Mouse (Mus musculus) hindbrain, embryonic 16.5 days (tissue): ENCODE measurements at regions not wholly inside any gene's neighbourhood (a gene's known extent, or its start where the extent isn't known, plus 50 kb on each side); places are given as distances from the start of the nearest gene placed in this dataset.
A peak's percentile ranks its signal among the peaks of the same experiment; 100 is the strongest.

Experiments used
- ATAC-seq: fragments of 200-750 bp; cut with Nextera tagmentation; 2 replicates; pipeline ENCODE4 v1.8.0; 2017; ENCODE audit warnings: moderate TSS enrichment, moderate library complexity
- H3K27ac ChIP-seq: fragments of 300-500 bp; sonication (generic); 2 replicates; pipeline ENCODE4 v1.5.1; 2014; ENCODE audit warnings: low read depth, mild to moderate bottlenecking, control low read depth, low read length, moderate library complexity
- H3K27me3 ChIP-seq: fragments of 300-500 bp; sonication (generic); replicated peaks from 2 replicates; pipeline ENCODE4 v1.6.1; 2014; ENCODE audit warnings: low read length; ENCODE audit not compliant: control insufficient read depth, insufficient read depth
- H3K36me3 ChIP-seq: fragments of 300-500 bp; sonication (generic); 2 replicates; pipeline ENCODE4 v1.6.1; 2014; ENCODE audit warnings: mild to moderate bottlenecking, low read length, moderate library complexity, mixed read lengths; ENCODE audit not compliant: control insufficient read depth, insufficient read depth
- H3K4me1 ChIP-seq: fragments of 300-500 bp; sonication (generic); 2 replicates; pipeline ENCODE4 v1.6.1; 2014; ENCODE audit warnings: low read depth, low read length; ENCODE audit not compliant: control insufficient read depth, insufficient read depth
- H3K4me2 ChIP-seq: fragments of 300-500 bp; sonication (generic); 2 replicates; pipeline ENCODE4 v1.6.1; 2014; ENCODE audit warnings: mild to moderate bottlenecking, low read length, control low read depth, moderate library complexity
- H3K4me3 ChIP-seq: fragments of 300-500 bp; sonication (generic); 2 replicates; pipeline ENCODE4 v1.5.1; 2014; ENCODE audit warnings: mild to moderate bottlenecking, low read length, control low read depth, moderate library complexity
- H3K9ac ChIP-seq: fragments of 300-500 bp; sonication (generic); 2 replicates; pipeline ENCODE4 v1.6.1; 2014; ENCODE audit warnings: low read depth, mild to moderate bottlenecking, control low read depth, low read length, moderate library complexity
- H3K9me3 ChIP-seq: fragments of 300-500 bp; sonication (generic); 2 replicates; pipeline ENCODE4 v1.6.1; 2014; ENCODE audit warnings: mild to moderate bottlenecking, low read length, moderate library complexity; ENCODE audit not compliant: control insufficient read depth
- WGBS: fragments of 180-500 bp; shearing (Covaris S2); extraction: QIAGEN DNeasy Blood & Tissue Kit; methylation state at CpG from one replicate; pipeline ENCODE4 v1.1.7; 2014; 5-methylcytosine and 5-hydroxymethylcytosine counted together

- no peak overlapping the region for H3K9ac ChIP-seq
- 48% methylated on average over 3 of the region's 3 CpGs for WGBS
- no peak overlapping the region for H3K4me2 ChIP-seq
- H3K36me3 ChIP-seq, result no peaks in the 10 kb centered on the region
- no peaks in the 10 kb centered on the region for H3K27me3 ChIP-seq
- ATAC-seq, result peak; percentile 40; the same call in 1 of the 2 replicates
- no peak overlapping the region for H3K4me3 ChIP-seq
- no peaks in the 10 kb centered on the region for H3K4me1 ChIP-seq
- no peak overlapping the region for H3K27ac ChIP-seq
- no peaks in the 10 kb centered on the region for H3K9me3 ChIP-seq
These were observed 543.0 kb upstream of the Jmjd1c start for GRCm38 (mm10) chr10:66552919-66553318.

DNA sequence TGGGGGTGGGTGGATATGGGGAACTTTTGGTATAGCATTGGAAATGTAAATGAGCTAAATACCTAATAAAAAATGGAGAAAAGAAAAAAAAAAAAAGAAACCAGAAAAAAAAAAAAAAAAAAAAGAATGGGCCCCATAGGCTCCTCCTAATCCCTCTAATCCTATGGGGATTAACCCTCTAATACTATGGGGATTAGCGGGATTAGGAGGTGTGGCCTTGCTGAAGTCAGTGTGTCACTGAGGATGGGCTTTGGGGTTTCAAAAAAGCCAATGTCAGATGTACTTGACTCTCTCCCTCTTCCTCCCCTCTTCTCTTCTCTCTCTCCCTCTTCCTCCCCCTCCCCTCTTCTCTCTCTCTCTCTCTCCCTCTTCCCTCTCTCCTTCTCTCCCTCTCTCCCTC is 541.7 kb upstream of the Jmjd1c start:
- H3K4me1 ChIP-seq, result no peaks in the 10 kb centered on the region
- no peaks in the 10 kb centered on the region for H3K27me3 ChIP-seq
- no peak overlapping the region for H3K9ac ChIP-seq
- no peaks in the 10 kb centered on the region for H3K36me3 ChIP-seq
- WGBS, result 70% methylated on average over 1 of the region's 1 CpGs
- H3K4me2 ChIP-seq, result no peak overlapping the region
- H3K27ac ChIP-seq, result no peak overlapping the region
- no peak overlapping the region for H3K4me3 ChIP-seq
- ATAC-seq, result no peak
- H3K9me3 ChIP-seq, result no peaks in the 10 kb centered on the region

DNA sequence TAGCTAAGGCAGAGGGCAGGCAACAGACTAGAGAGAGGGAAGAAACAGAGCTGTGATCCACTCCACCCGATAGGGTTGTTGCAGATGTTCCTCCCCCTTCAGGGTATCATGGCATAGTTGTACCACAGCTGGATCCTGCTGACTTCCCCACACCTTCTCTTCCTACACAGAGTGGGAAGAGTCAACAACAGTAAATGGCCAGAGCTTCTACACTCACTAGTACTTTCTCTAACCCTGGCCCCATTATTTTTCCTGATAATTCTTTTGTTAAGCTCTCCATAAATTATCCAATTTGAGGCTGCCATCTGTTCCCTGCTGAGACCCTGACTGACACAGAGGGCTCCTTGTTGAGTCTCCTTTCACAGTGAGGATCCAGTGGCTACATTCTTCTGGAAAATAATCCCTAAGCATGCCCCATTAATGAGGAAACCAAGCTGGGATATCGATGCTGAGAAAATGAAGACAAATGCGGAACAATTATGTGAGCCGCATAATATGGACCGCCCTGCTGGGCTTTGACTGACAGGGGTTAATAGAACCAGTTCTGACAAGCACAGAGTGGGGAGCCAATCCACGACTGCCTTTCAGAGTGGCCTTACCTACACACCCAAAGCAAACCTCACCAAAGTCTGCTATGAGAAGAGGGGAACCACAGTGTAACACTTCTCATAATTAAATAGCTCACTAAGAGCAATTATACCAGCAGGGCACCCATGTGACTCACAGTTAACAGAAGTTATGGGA is 537.7 kb upstream of the Jmjd1c start:
- 0 out of 2 replicates have a peak, but pooled peaks have one; percentile 20 for ATAC-seq
- Histone ChIP-seq H3K36me3 (no peaks in the 10 kb centered on the region), H3K27ac (no peak overlapping the region), H3K4me3 (no peak overlapping the region), H3K9me3 (no peaks in the 10 kb centered on the region), H3K27me3 (no peaks in the 10 kb centered on the region), H3K9ac (no peak overlapping the region), H3K4me2 (no peak overlapping the region), H3K4me1 (no peaks in the 10 kb centered on the region)
- WGBS, result 21% methylated on average over 6 of the region's 6 CpGs

GRCm38 (mm10) chr10:66565374-66565773 is 530.6 kb upstream of the Jmjd1c start:
- Histone ChIP-seq H3K9me3 (no peaks in the 10 kb centered on the region), H3K27ac (no peak overlapping the region), H3K9ac (no peak overlapping the region), H3K36me3 (no peaks in the 10 kb centered on the region), H3K4me2 (no peak overlapping the region), H3K27me3 (no peaks in the 10 kb centered on the region), H3K4me1 (no peaks in the 10 kb centered on the region), H3K4me3 (no peak overlapping the region)
- WGBS, result 64% methylated on average over 6 of the region's 6 CpGs
- ATAC-seq, result no peak

DNA sequence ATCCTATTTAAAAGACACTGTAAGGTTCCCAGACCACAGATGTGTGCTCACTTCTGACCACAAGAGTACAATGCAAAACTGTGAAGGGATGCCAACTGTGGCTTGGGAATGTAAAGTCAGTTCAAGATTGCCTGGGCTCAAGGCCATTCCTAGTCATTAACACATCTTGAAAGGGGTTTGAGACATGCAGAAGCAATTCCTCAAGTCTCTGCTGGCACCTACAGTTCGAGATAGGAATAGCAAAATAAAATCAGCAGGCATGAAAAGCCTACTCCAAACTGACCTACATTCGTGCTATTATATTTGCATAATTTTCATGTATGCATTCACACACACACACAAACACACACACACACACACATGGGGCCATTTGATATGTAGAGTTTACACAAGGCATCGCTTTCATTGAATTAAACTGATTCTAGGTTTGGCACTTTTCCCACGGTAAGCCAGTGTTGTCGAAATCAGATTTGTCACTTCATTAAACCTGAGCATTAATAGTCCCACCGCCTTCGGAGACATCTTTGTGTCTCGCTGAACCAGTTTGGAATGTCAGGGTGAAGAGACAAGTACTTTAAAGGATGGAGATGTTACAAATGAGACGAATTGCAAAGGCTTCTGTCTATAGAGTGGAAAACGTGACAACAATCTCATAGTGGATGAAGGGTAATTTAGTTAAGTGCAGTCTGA is 520.9 kb upstream of the Jmjd1c start:
- no peak overlapping the region for H3K4me3 ChIP-seq
- peak overlapping the region; percentile 16; the same call in 1 of the 2 replicates for H3K4me2 ChIP-seq
- peak; percentile 85 for ATAC-seq
- H3K9ac ChIP-seq, result no peak overlapping the region
- no peaks in the 10 kb centered on the region for H3K4me1 ChIP-seq
- no peaks in the 10 kb centered on the region for H3K27me3 ChIP-seq
- no peak overlapping the region for H3K27ac ChIP-seq
- no peaks in the 10 kb centered on the region for H3K36me3 ChIP-seq
- H3K9me3 ChIP-seq, result no peaks in the 10 kb centered on the region
- 29% methylated on average over 10 of the region's 10 CpGs for WGBS

DNA sequence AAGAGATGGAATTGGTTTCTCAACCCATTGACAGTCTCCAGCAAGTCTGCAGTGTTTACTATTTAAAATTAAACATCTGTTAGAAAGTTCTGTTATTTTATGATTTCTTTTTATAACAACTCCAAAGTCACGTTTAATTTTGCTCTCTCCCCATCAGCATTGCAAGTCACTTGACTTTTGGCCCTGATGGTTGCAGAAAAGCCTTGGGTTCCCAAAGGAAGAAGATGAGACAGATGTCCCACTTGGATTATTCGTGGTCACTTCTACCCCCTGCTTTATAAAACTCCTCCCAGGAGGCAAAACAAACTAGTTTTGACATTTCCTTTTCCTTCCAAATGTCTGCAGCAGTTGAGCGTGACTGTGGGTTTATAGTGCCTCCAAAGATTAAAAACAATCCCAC is 502.9 kb upstream of the Jmjd1c start:
- Histone ChIP-seq H3K27ac (no peak overlapping the region), H3K4me1 (no peaks in the 10 kb centered on the region), H3K9ac (no peak overlapping the region), H3K27me3 (no peaks in the 10 kb centered on the region), H3K4me2 (no peak overlapping the region), H3K9me3 (no peaks in the 10 kb centered on the region), H3K4me3 (no peak overlapping the region), H3K36me3 (no peaks in the 10 kb centered on the region)
- no peak for ATAC-seq
- 69% methylated on average over 3 of the region's 3 CpGs for WGBS

DNA sequence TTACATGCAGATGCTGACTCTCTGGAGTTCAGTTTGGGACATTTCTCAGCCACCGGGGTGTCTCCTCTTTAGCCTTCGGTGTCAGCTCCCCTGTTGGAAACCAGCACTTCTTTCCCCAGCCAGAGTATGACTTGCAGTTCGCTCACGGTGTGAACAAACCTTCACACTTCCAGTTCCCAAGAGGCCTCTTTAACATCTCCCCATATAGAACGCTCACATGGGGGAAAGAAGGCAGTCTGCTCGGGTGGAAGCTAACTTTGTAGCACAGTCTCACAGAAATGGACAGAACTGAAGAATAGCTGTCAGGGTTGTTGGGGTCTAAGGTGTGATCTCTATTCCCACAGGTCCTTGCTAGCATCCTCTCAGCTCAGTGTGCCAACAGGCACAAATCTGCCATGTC is 502.4 kb upstream of the Jmjd1c start:
- no peaks in the 10 kb centered on the region for H3K4me1 ChIP-seq
- H3K27ac ChIP-seq, result no peak overlapping the region
- no peak overlapping the region for H3K4me2 ChIP-seq
- no peaks in the 10 kb centered on the region for H3K36me3 ChIP-seq
- no peaks in the 10 kb centered on the region for H3K9me3 ChIP-seq
- WGBS, result 68% methylated on average over 6 of the region's 6 CpGs
- H3K4me3 ChIP-seq, result no peak overlapping the region
- H3K9ac ChIP-seq, result no peak overlapping the region
- ATAC-seq, result no peak
- H3K27me3 ChIP-seq, result no peaks in the 10 kb centered on the region

GRCm38 (mm10) chr10:66597952-66598351 is 498.0 kb upstream of the Jmjd1c start:
- Histone ChIP-seq H3K4me2 (no peak overlapping the region), H3K27me3 (no peaks in the 10 kb centered on the region), H3K4me1 (no peaks in the 10 kb centered on the region), H3K4me3 (no peak overlapping the region), H3K9ac (no peak overlapping the region), H3K27ac (no peak overlapping the region), H3K9me3 (no peaks in the 10 kb centered on the region), H3K36me3 (no peaks in the 10 kb centered on the region)
- no peak for ATAC-seq
- 93% methylated on average over 4 of the region's 4 CpGs for WGBS

DNA sequence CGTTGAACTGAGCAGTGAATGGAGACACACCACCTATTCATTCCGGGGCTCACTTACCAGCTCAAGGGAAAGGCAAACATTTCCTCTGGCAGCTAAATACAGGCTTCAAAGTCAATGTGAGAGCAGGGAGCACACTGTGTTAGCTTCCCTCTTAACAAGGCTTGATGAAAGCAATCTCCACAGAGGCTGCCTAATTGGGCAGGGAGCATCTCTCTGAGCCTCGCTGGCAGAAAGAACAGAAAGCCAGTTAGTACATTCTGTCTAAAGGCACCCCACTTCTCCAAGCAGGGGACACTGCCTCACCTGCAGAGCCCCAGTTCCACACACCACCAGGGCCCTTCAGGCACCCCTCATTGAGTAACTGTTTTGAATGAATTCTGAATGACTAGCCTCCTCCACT is 488.8 kb upstream of the Jmjd1c start:
- Histone ChIP-seq H3K27ac (no peak overlapping the region), H3K36me3 (no peaks in the 10 kb centered on the region), H3K27me3 (no peaks in the 10 kb centered on the region), H3K4me3 (no peak overlapping the region), H3K9ac (no peak overlapping the region), H3K9me3 (no peaks in the 10 kb centered on the region), H3K4me1 (no peaks in the 10 kb centered on the region), H3K4me2 (no peak overlapping the region)
- WGBS, result 59% methylated on average over 3 of the region's 3 CpGs
- no peak for ATAC-seq
